Mouse (Mus musculus) monocyte, adult 2 months (primary cell): ENCODE results near the gene Olfr1138.

Source experiments
- DNase-seq, 2 experiments: peaks; one replicate each; pipeline ENCODE4 v3.0.0; 2022; ENCODE audit warnings: low spot score in 2 of 2, low read depth in 1 of 2

Gene Olfr1138

GRCm38 (mm10) chr2:87739878-87740277 is at the start of gene Olfr1138:
Gene Olfr1138 (minus strand): TSS chr2:87739978.
- no peak for DNase-seq

- no peak for DNase-seq
Observed at GRCm38 (mm10) chr2:87779183-87779582, 39.4 kb upstream of the Olfr1138 start, which contains the start of gene Olfr152. Gene Olfr152 (plus strand): TSS chr2:87779483.

GRCm38 (mm10) chr2:87776143-87776542 is 36.4 kb upstream of the Olfr1138 start:
- no peak for DNase-seq

GRCm38 (mm10) chr2:87753891-87754290 is 14.1 kb upstream of the Olfr1138 start, which contains the start of gene Olfr1141:
Gene Olfr1141 (minus strand): TSS chr2:87753991.
- no peak for DNase-seq

- no peak for DNase-seq
Observed at GRCm38 (mm10) chr2:87743452-87743851, 3.7 kb upstream of the Olfr1138 start, which contains the start of gene Olfr1140. Gene Olfr1140 (plus strand): TSS chr2:87743752.

- no peak for DNase-seq
Observed at GRCm38 (mm10) chr2:87713079-87713478, 26.7 kb downstream of the Olfr1138 start, which contains the start of gene Olfr1137. Gene Olfr1137 (minus strand): TSS chr2:87713179.

- no peak for DNase-seq
Observed at GRCm38 (mm10) chr2:87693847-87694246, 45.9 kb downstream of the Olfr1138 start, which contains the start of gene Olfr1136. Gene Olfr1136 (minus strand): TSS chr2:87693947.
